Mouse (Mus musculus) liver, embryonic 14.5 days (tissue): Measurements from ENCODE around the gene Rps12. TPM values are rescaled to one million over a fixed set of nuclear protein-coding genes. Genes with fewer than 3 reads are reported as not detected.
A peak's percentile ranks its signal among the peaks of the same experiment; 100 is the strongest.

Experiments
- ATAC-seq: fragments of 200-750 bp; cut with Nextera tagmentation; 2 replicates; pipeline ENCODE4 v1.8.0; 2017; ENCODE audit warnings: moderate number of reproducible peaks, mild to moderate bottlenecking, moderate library complexity; ENCODE audit not compliant: insufficient read depth
- DNase-seq, 3 experiments: peaks; one replicate each; pipeline ENCODE4 v3.0.0-alpha.2; 2012 to 2013; ENCODE audit warnings: low read depth in 3 of 3, low spot score in 3 of 3
- H3K27ac ChIP-seq: fragments of 300-500 bp; sonication (generic); 2 replicates; pipeline ENCODE4 v1.5.1; 2014; ENCODE audit warnings: moderate library complexity, mild to moderate bottlenecking, control low read depth, inconsistent platforms
- H3K27me3 ChIP-seq: fragments of 300-500 bp; sonication (generic); 2 replicates; pipeline ENCODE4 v1.6.1; 2014; ENCODE audit warnings: mild to moderate bottlenecking, low read length, moderate library complexity; ENCODE audit not compliant: control insufficient read depth, insufficient read depth
- H3K36me3 ChIP-seq: fragments of 300-500 bp; sonication (generic); replicated peaks from 2 replicates; pipeline ENCODE4 v1.6.1; 2014; ENCODE audit warnings: low read depth; ENCODE audit not compliant: control insufficient read depth, insufficient read depth
- H3K4me1 ChIP-seq, 2 experiments: fragments of 200-500 bp in 1 of 2; fragments of 300-500 bp in 1 of 2; sonication (generic) in 1 of 2; replicated peaks; 2 replicates each; pipeline ENCODE4 v1.6.1; 2012 to 2014; ENCODE audit warnings: antibody characterized with exemption in 1 of 2, inconsistent platforms in 1 of 2, low read length in 1 of 2; ENCODE audit not compliant: control insufficient read depth in 2 of 2, insufficient read depth in 2 of 2
- H3K4me2 ChIP-seq: fragments of 300-500 bp; sonication (generic); 2 replicates; pipeline ENCODE4 v1.6.1; 2014; ENCODE audit warnings: low read depth, mild to moderate bottlenecking, control low read depth, moderate library complexity
- H3K4me3 ChIP-seq, 2 experiments: fragments of 200-500 bp in 1 of 2; fragments of 300-500 bp in 1 of 2; sonication (generic) in 1 of 2; 2 replicates each; pipeline ENCODE4 v1.5.1; 2012 to 2014; ENCODE audit warnings: low read depth in 2 of 2, low read length in 2 of 2, mild to moderate bottlenecking in 2 of 2, control low read depth in 1 of 2, inconsistent platforms in 1 of 2, moderate library complexity in 1 of 2; ENCODE audit not compliant: insufficient read depth in 1 of 2
- H3K9ac ChIP-seq: fragments of 300-500 bp; sonication (generic); replicated peaks from 2 replicates; pipeline ENCODE4 v1.6.1; 2014; ENCODE audit warnings: mild to moderate bottlenecking, control low read depth, moderate library complexity
- H3K9me3 ChIP-seq: fragments of 300-500 bp; sonication (generic); 2 replicates; pipeline ENCODE4 v1.6.1; 2016; ENCODE audit warnings: low read length, mixed read lengths; ENCODE audit not compliant: control insufficient read depth
- CTCF ChIP-seq: IDR thresholded peaks from 2 replicates; pipeline ENCODE4 v1.5.1; 2016; ENCODE audit warnings: antibody characterized with exemption, low read depth, control low read depth
- EP300 ChIP-seq: IDR thresholded peaks from 2 replicates; pipeline ENCODE4 v1.6.1; 2016; ENCODE audit warnings: antibody characterized with exemption, low read depth
- WGBS: fragments of 180-500 bp; shearing (Covaris S2); extraction: QIAGEN DNeasy Blood & Tissue Kit; methylation state at CpG from one replicate; pipeline ENCODE4 v1.1.7; 2014; ENCODE audit not compliant: insufficient replicate concordance; 5-methylcytosine and 5-hydroxymethylcytosine counted together
- polyA plus RNA-seq, 2 experiments: library from polyadenylated mRNA; depleted of rRNA in 1 of 2; stranded (reverse) in 1 of 2; unstranded in 1 of 2; fragments of >200 nt; fragmentation: Nextera tagmentation in 1 of 2; extraction: Ambion mirVana in 1 of 2; gene quantifications; 2 replicates each; pipeline versions ENCODE4 v1.2.1 to v1.2.3; 2012 to 2014

Rps12 gene
- polyA plus RNA-seq, 2 experiments, result 228 to 3,928 TPM

GRCm38 (mm10) chr10:23815168-23815567 is 28.1 kb upstream of the Rps12 start:
- no peak overlapping the region for H3K4me3 ChIP-seq
- H3K9me3 ChIP-seq, result no peaks in the 10 kb centered on the region
- H3K36me3 ChIP-seq, result no peaks in the 10 kb centered on the region
- H3K4me1 ChIP-seq, result no peaks in the 10 kb centered on the region
- no peaks in the 10 kb centered on the region for H3K27me3 ChIP-seq
- TF ChIP-seq EP300, result no peak
- peak; percentile 75 for TF ChIP-seq CTCF
- H3K4me2 ChIP-seq, result no peak overlapping the region
- no peak overlapping the region for H3K9ac ChIP-seq
- ATAC-seq, result no peak
- 57% methylated on average over 1 of the region's 1 CpGs for WGBS
- DNase-seq, result peak in 2 of 3 experiments; percentile 22 to 36
- H3K27ac ChIP-seq, result no peak overlapping the region

- WGBS, result 52% methylated on average over 11 of the region's 11 CpGs
Observed at GRCm38 (mm10) chr10:23812852-23813766, 26.0 kb upstream of the Rps12 start.

GRCm38 (mm10) chr10:23812438-23812759 is 25.3 kb upstream of the Rps12 start:
- DNase-seq, result no peak
- no peak; the same call in 1 of the 2 replicates for TF ChIP-seq CTCF
- no peak for TF ChIP-seq EP300
- Histone ChIP-seq H3K27ac (no peak overlapping the region), H3K36me3 (no peaks in the 10 kb centered on the region), H3K4me1 (no peaks in the 10 kb centered on the region), H3K4me2 (no peak overlapping the region), H3K9ac (no peak overlapping the region), H3K27me3 (no peaks in the 10 kb centered on the region), H3K4me3 (no peak overlapping the region), H3K9me3 (no peaks in the 10 kb centered on the region)
- ATAC-seq, result no peak

More at GRCm38 (mm10) chr10:23812852-23813766, 26.0 kb upstream of the Rps12 start:
- H3K27me3 ChIP-seq, result no peaks in the 10 kb centered on the region
- H3K9ac ChIP-seq, result no peak overlapping the region
- H3K27ac ChIP-seq, result no peak overlapping the region
- H3K36me3 ChIP-seq, result no peaks in the 10 kb centered on the region
- no peak overlapping the region for H3K4me3 ChIP-seq
- H3K9me3 ChIP-seq, result no peaks in the 10 kb centered on the region
- DNase-seq (no peak), ATAC-seq (no peak)
- no peaks in the 10 kb centered on the region for H3K4me1 ChIP-seq
- H3K4me2 ChIP-seq, result no peak overlapping the region
- TF ChIP-seq EP300, result no peak
- no peak for TF ChIP-seq CTCF

- WGBS, result 49% methylated on average over 9 of the region's 12 CpGs
- ATAC-seq, result no peak
- Histone ChIP-seq H3K27me3 (no peaks in the 10 kb centered on the region), H3K4me1 (no peaks in the 10 kb centered on the region), H3K27ac (no peak overlapping the region), H3K4me2 (no peak overlapping the region), H3K4me3 (no peak overlapping the region), H3K36me3 (no peaks in the 10 kb centered on the region), H3K9me3 (no peaks in the 10 kb centered on the region), H3K9ac (no peak overlapping the region)
- TF ChIP-seq EP300 (no peak), CTCF (peak; percentile 78)
- DNase-seq, result peak in 1 of 3 experiments; percentile 40
Observed at GRCm38 (mm10) chr10:23811635-23812437, 24.8 kb upstream of the Rps12 start.

- WGBS, result 62% methylated on average over 4 of the region's 4 CpGs
- DNase-seq (no peak), ATAC-seq (no peak)
- Histone ChIP-seq H3K9me3 (no peaks in the 10 kb centered on the region), H3K36me3 (no peaks in the 10 kb centered on the region), H3K4me2 (no peak overlapping the region), H3K9ac (no peak overlapping the region), H3K4me1 (no peaks in the 10 kb centered on the region), H3K27ac (no peak overlapping the region), H3K27me3 (no peaks in the 10 kb centered on the region), H3K4me3 (no peak overlapping the region)
- no peak for TF ChIP-seq CTCF
- TF ChIP-seq EP300, result no peak
Observed at GRCm38 (mm10) chr10:23806201-23806600, 19.1 kb upstream of the Rps12 start.
